Mouse (Mus musculus) midbrain, embryonic 12.5 days (tissue): ENCODE results near the gene Ess2. TPM values are rescaled to one million over a fixed set of nuclear protein-coding genes. Genes with fewer than 3 reads are reported as not detected.
A peak's percentile ranks its signal among the peaks of the same experiment; 100 is the strongest.

Source experiments
- ATAC-seq: fragments of 200-750 bp; cut with Nextera tagmentation; 2 replicates; pipeline ENCODE4 v1.8.0; 2017; ENCODE audit warnings: low read depth, moderate TSS enrichment, moderate library complexity; ENCODE audit not compliant: low FRiP score
- H3K27ac ChIP-seq: fragments of 300-500 bp; sonication (generic); replicated peaks from 2 replicates; pipeline ENCODE4 v1.5.1; 2016; ENCODE audit warnings: mild to moderate bottlenecking
- H3K27me3 ChIP-seq: fragments of 300-500 bp; sonication (generic); 2 replicates; pipeline ENCODE4 v1.6.1; 2016; ENCODE audit warnings: mild to moderate bottlenecking
- H3K36me3 ChIP-seq: fragments of 300-500 bp; sonication (generic); 2 replicates; pipeline ENCODE4 v1.6.1; 2016
- H3K4me1 ChIP-seq: fragments of 300-500 bp; sonication (generic); 2 replicates; pipeline ENCODE4 v1.6.1; 2016
- H3K4me2 ChIP-seq: fragments of 300-500 bp; sonication (generic); replicated peaks from 2 replicates; pipeline ENCODE4 v1.6.1; 2016; ENCODE audit warnings: mild to moderate bottlenecking, moderate library complexity
- H3K4me3 ChIP-seq: fragments of 300-500 bp; sonication (generic); 2 replicates; pipeline ENCODE4 v1.5.1; 2016; ENCODE audit warnings: mild to moderate bottlenecking
- H3K9ac ChIP-seq: fragments of 300-500 bp; sonication (generic); replicated peaks from 2 replicates; pipeline ENCODE4 v1.6.1; 2016; ENCODE audit warnings: mild to moderate bottlenecking, moderate library complexity
- H3K9me3 ChIP-seq: fragments of 300-500 bp; sonication (generic); 2 replicates; pipeline ENCODE4 v1.6.1; 2016; ENCODE audit warnings: mild to moderate bottlenecking
- WGBS: fragments of 180-500 bp; shearing (Covaris S2); methylation state at CpG from one replicate; pipeline ENCODE4 v1.1.7; 2016; 5-methylcytosine and 5-hydroxymethylcytosine counted together
- polyA plus RNA-seq: library from polyadenylated mRNA; unstranded; fragments of >200 nt; fragmentation: Nextera tagmentation; extraction: Ambion mirVana; gene quantifications from 2 replicates; pipeline ENCODE4 v1.2.1, GENCODE M21; 2016

Gene Ess2
- polyA plus RNA-seq, 1 experiment from 2014 or later, result 61.6 TPM

DNA sequence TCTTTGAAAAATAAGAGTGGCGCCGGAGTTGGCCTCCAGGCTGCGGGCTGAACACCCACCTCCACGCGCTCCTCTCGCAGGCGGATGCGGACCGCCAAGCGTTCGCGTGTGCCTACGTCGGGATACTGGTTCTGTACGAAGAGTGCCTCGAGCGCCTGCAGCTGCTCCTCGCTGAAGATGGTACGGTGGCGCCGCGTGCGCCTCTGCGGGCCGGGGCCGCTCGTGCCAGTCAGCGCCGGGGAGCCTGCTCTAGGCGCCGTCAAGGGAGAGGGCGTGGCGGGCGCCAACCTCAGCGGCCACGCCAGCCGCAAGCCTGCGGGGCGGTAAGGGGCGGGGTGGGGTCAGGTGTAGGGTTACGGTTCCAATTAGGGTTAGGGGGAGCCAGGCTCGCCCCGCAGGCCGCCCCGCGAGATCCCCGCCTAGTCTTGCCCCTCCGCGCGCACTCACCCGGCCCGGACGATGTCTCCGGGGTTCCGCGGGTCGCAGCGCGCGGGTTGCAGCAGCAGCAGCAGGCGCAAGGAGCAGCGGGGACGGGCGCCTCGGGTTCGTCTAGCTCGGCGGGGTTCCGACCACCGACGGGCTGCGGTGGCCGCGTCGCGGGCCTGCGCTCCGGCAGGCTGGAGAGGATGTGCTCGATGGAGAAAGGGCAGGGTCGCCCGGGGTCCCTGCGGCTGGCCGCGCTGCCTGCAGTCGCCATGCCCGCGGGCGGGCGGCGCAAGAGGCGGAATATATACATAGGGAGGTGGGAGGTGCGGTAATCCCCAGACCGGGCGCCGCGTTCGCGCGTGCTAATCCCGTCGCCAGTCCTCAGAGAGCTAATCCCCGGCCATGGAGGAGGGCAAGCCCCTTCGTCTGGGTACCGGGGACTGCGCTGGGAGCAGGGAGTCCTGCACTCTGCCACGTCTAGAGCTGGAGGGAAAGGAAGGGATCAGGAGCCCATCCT, 3.4 kb upstream of the Ess2 start, which contains the start of gene Gsc2:
Gsc2 (minus strand) TSS at position 753 of the 943 bp plus-strand sequence.
- no peak for ATAC-seq
- H3K9ac ChIP-seq, result peak within 1 kb of the TSS; percentile 26; the same call in 1 of the 2 replicates
- no peaks in the 10 kb centered on the region for H3K36me3 ChIP-seq
- peak within 1 kb of the TSS; percentile 36 for H3K4me3 ChIP-seq
- no peaks in the 10 kb centered on the region for H3K9me3 ChIP-seq
- H3K4me1 ChIP-seq, result peaks cover 22% of the 10 kb centered on the region
- H3K27ac ChIP-seq, result no peak within 1 kb of the TSS
- H3K4me2 ChIP-seq, result peak within 1 kb of the TSS; percentile 54
- under 1% methylated on average over 103 of the region's 106 CpGs for WGBS
- peaks cover 69% of the 10 kb centered on the region for H3K27me3 ChIP-seq

DNA sequence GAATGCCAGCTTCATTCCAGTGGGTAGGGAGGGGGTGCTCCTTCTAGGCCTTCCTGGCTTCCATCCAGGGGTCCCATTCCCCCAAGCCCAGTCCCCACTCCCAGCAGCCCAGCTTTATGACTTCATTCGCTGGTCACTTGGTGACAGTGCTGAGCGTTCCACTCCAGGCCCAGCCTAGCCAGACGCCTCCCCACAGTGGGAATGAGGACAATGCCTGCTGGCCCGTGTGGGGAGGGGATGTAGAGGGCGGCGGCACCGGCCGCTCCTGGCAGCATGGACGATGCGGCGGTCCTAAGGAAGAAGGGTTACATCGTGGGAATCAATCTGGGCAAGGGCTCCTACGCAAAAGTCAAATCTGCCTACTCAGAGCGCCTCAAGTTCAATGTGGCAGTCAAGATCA, 12.7 kb downstream of the Ess2 start, which contains the start of the genes Dgcr2 and Tssk2:
Dgcr2 (minus strand) TSS at position 101 of the 400 bp plus-strand sequence.
Tssk2 (plus strand) TSS at position 176 of the 400 bp plus-strand sequence.
- peaks cover 55% of the 10 kb centered on the region for H3K36me3 ChIP-seq
- no peak within 1 kb of the TSS for H3K27ac ChIP-seq
- no peak within 1 kb of the TSS for H3K9ac ChIP-seq
- no peaks in the 10 kb centered on the region for H3K4me1 ChIP-seq
- H3K4me2 ChIP-seq, result no peak within 1 kb of the TSS
- no peaks in the 10 kb centered on the region for H3K9me3 ChIP-seq
- 94% methylated on average over 14 of the region's 14 CpGs for WGBS
- no peak for ATAC-seq
- H3K4me3 ChIP-seq, result no peak within 1 kb of the TSS
- H3K27me3 ChIP-seq, result no peaks in the 10 kb centered on the region

GRCm38 (mm10) chr16:17896091-17896490, 15.1 kb downstream of the Ess2 start:
- peaks cover 6% of the 10 kb centered on the region; the same call in 1 of the 2 replicates for H3K4me1 ChIP-seq
- no peak overlapping the region for H3K4me2 ChIP-seq
- no peak for ATAC-seq
- H3K9me3 ChIP-seq, result no peaks in the 10 kb centered on the region
- no peak overlapping the region for H3K4me3 ChIP-seq
- no peak overlapping the region for H3K27ac ChIP-seq
- no peaks in the 10 kb centered on the region for H3K27me3 ChIP-seq
- H3K36me3 ChIP-seq, result peaks cover 31% of the 10 kb centered on the region
- no peak overlapping the region for H3K9ac ChIP-seq

DNA sequence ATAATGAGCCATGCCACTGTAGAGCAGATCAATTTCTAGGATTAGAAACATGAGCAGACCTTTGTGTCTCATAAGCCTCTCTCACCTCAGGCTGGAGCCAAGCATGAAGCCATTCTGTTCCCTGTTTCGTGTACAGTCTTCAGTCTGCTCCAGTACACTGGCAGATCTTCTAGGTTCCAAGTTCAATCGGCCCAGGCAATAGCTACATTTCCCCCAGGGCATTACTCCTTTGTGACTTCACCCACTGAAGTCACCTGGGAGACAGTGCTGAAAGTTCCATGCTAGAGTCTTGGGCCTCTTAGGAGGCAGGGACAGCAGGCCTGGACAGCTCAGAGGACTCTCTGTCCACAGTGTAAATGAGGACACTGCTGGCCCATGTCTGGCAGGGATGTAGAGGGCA, 17.2 kb downstream of the Ess2 start, which contains the start of gene Tssk1:
Tssk1 (plus strand) TSS at position 301 of the 400 bp plus-strand sequence.
- Histone ChIP-seq H3K9ac (no peak within 1 kb of the TSS), H3K27ac (no peak within 1 kb of the TSS), H3K9me3 (no peaks in the 10 kb centered on the region), H3K36me3 (peaks cover 12% of the 10 kb centered on the region), H3K4me2 (no peak within 1 kb of the TSS), H3K27me3 (no peaks in the 10 kb centered on the region), H3K4me1 (peaks cover 20% of the 10 kb centered on the region), H3K4me3 (no peak within 1 kb of the TSS)
- 88% methylated on average over 2 of the region's 2 CpGs for WGBS
- no peak for ATAC-seq

GRCm38 (mm10) chr16:17892606-17893005, 18.5 kb downstream of the Ess2 start:
- WGBS, result 75% methylated on average over 3 of the region's 3 CpGs
- Histone ChIP-seq H3K4me1 (peaks cover 20% of the 10 kb centered on the region), H3K4me2 (no peak overlapping the region), H3K27me3 (no peaks in the 10 kb centered on the region), H3K4me3 (no peak overlapping the region), H3K36me3 (0 out of 2 replicates have a peak, but pooled peaks cover 3% of the 10 kb centered on the region), H3K9ac (no peak overlapping the region), H3K9me3 (no peaks in the 10 kb centered on the region), H3K27ac (no peak overlapping the region)
- no peak for ATAC-seq

DNA sequence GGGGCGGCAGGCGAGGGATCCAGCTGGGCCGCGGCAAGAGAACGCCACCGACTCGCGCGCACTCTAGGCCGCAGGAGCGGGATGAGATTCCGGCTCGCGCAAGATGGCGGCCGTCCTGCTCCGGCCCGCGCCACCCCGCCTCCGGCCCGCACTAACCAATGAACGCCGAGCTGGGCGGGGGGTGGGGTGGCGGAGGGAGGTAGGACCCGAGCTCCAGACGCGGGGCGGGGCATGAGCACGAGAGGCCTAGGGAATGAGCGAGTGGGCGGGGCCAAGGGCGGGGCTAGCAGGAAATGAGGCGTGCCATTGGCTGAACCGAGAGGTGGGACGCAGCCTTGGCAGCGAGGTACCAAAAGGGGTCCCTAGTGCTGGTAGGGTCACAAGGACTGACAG, 19.6 kb downstream of the Ess2 start, which contains the start of gene Gm20518:
Gm20518 (minus strand) TSS at position 105 of the 393 bp plus-strand sequence.
- WGBS, result under 1% methylated on average over 32 of the region's 38 CpGs
- Histone ChIP-seq H3K27ac (peak within 1 kb of the TSS; percentile 95), H3K4me1 (peaks cover 22% of the 10 kb centered on the region), H3K27me3 (no peaks in the 10 kb centered on the region), H3K4me3 (peak within 1 kb of the TSS; percentile 98), H3K9me3 (no peaks in the 10 kb centered on the region), H3K9ac (peak within 1 kb of the TSS; percentile 96), H3K4me2 (peak within 1 kb of the TSS; percentile 91), H3K36me3 (0 out of 2 replicates have a peak, but pooled peaks cover 3% of the 10 kb centered on the region)
- peak; percentile 98 for ATAC-seq

DNA sequence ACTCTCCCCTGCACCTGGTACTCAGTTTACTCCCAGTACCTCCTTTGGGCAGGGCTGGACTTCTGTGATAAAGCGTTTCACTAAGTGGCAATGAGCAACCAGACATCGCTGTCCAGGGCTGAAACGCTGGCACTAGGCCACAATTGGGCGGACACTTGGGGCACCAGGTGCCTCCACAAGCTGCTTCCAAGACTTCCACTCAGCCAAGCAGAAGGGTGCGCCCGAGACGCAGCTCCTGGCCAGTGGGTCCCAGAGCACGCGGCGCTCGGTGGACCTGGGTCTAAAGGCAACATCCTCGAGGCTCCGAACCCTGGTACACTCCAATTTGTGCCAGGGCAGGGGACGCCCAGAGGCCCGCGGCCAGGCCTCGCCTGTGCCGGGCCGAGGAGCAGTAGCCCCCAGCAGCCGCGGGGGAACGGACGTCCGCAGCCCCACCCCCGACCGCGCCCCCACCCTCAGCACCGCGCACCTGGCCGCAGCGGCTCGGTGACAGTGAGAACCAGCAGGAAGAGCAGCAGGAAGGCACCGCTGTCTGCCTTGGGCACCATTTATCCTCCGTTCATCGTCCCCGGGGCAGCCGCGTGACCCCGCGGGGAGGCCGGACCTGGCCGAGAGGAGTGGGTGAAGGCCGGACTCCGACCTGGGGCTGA, 20.1 kb downstream of the Ess2 start:
- ATAC-seq, result peak; percentile 66; the same call in 1 of the 2 replicates
- H3K9ac ChIP-seq, result peak overlapping the region; percentile 96

DNA sequence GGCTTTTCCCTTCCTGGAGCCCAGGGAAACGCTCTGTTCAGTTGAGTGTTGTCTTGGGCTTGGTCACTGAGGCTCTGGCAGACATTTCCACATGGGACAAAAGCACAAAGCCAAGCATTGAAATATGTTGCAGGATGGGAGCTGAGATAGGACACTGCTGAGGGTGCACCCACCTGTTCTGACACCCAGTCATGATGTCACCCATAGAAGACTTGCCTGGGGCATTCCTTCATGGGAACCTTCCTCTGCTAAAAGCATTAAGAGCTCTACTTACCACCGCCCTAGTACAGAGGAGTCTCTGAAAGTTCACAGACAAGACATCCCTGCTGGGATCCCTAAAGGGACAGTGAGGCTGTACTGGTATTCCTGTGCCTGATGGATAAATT, 20.8 kb downstream of the Ess2 start:
- H3K27ac ChIP-seq, result no peak overlapping the region
- H3K4me1 ChIP-seq, result peaks cover 22% of the 10 kb centered on the region
- H3K9me3 ChIP-seq, result no peaks in the 10 kb centered on the region
- H3K36me3 ChIP-seq, result 0 out of 2 replicates have a peak, but pooled peaks cover 3% of the 10 kb centered on the region
- H3K27me3 ChIP-seq, result no peaks in the 10 kb centered on the region
- peak overlapping the region; percentile 91 for H3K4me2 ChIP-seq
- ATAC-seq, result no peak
- H3K4me3 ChIP-seq, result peak overlapping the region; percentile 98
- WGBS, result 48% methylated on average over 2 of the region's 2 CpGs
- H3K9ac ChIP-seq, result peak overlapping the region; percentile 96

More for the DNA sequence above, 20.1 kb downstream of the Ess2 start:
- Histone ChIP-seq H3K27ac (peak overlapping the region; percentile 95), H3K36me3 (0 out of 2 replicates have a peak, but pooled peaks cover 3% of the 10 kb centered on the region), H3K4me2 (peak overlapping the region; percentile 91), H3K4me1 (peaks cover 22% of the 10 kb centered on the region), H3K9me3 (no peaks in the 10 kb centered on the region), H3K4me3 (peak overlapping the region; percentile 98), H3K27me3 (no peaks in the 10 kb centered on the region)
- under 1% methylated on average over 38 of the region's 44 CpGs for WGBS

GRCm38 (mm10) chr16:17889689-17890341, 21.3 kb downstream of the Ess2 start:
- WGBS, result 87% methylated on average over 6 of the region's 6 CpGs
- H3K4me2 ChIP-seq, result peak overlapping the region; percentile 91

GRCm38 (mm10) chr16:17884116-17884515, 27.0 kb downstream of the Ess2 start:
- no peak for ATAC-seq
- Histone ChIP-seq H3K9ac (no peak overlapping the region), H3K27me3 (no peaks in the 10 kb centered on the region), H3K4me3 (no peak overlapping the region), H3K9me3 (no peaks in the 10 kb centered on the region), H3K27ac (no peak overlapping the region), H3K4me1 (0 out of 2 replicates have a peak, but pooled peaks cover 2% of the 10 kb centered on the region), H3K36me3 (peaks cover 10% of the 10 kb centered on the region; the same call in 1 of the 2 replicates), H3K4me2 (no peak overlapping the region)
- WGBS, result 89% methylated on average over 6 of the region's 6 CpGs

More at GRCm38 (mm10) chr16:17889689-17890341, 21.3 kb downstream of the Ess2 start:
- Histone ChIP-seq H3K4me3 (peak overlapping the region; percentile 98), H3K4me1 (peaks cover 22% of the 10 kb centered on the region), H3K36me3 (0 out of 2 replicates have a peak, but pooled peaks cover 3% of the 10 kb centered on the region), H3K27ac (no peak overlapping the region), H3K9ac (peak overlapping the region; percentile 96; the same call in 1 of the 2 replicates), H3K9me3 (no peaks in the 10 kb centered on the region), H3K27me3 (no peaks in the 10 kb centered on the region)
- no peak for ATAC-seq

DNA sequence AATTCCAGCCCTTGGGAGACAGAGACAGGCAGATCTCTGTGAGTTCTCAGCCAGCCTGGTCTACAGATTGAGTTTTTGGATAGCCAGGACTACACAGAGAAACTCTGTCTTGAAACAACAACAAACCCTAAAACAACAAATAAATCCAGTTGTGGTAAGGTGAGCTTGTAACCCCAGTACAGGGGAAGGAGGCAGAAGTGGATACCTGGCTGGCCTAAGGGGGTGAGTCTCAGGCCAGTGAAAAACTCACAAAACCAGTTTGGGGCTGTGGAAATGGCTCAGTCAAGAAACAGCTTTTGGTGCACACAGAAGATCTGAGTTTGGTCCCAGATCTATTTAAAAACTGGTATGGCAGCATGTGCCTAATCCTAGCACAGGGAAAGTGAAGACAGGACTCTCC, 29.0 kb downstream of the Ess2 start:
- H3K27me3 ChIP-seq, result no peaks in the 10 kb centered on the region
- no peak overlapping the region for H3K4me2 ChIP-seq
- H3K27ac ChIP-seq, result no peak overlapping the region
- H3K36me3 ChIP-seq, result peaks cover 22% of the 10 kb centered on the region; the same call in 1 of the 2 replicates
- H3K4me3 ChIP-seq, result no peak overlapping the region
- H3K4me1 ChIP-seq, result 0 out of 2 replicates have a peak, but pooled peaks cover 2% of the 10 kb centered on the region
- H3K9me3 ChIP-seq, result no peaks in the 10 kb centered on the region
- no peak overlapping the region for H3K9ac ChIP-seq
- no peak for ATAC-seq
